Mouse (Mus musculus) heart, adult 8-10 months (tissue): Measurements from ENCODE around the gene Fnbp1. TPM values are rescaled to one million over a fixed set of nuclear protein-coding genes. Genes with fewer than 3 reads are reported as not detected.

Experiments
- DNase-seq: peaks from one replicate; pipeline ENCODE4 v3.0.0; 2022; ENCODE audit warnings: low spot score
- total RNA-seq, 4 experiments: library from RNA; stranded (reverse); gene quantifications; 2 replicates each; pipeline ENCODE4 v1.2.4; 2022

Fnbp1 gene
- total RNA-seq, 4 experiments from 2014 or later = 47.2 to 63.1 (median 52.7) TPM

GRCm38 (mm10) chr2:30981790-30982513 is 159.9 kb downstream of the Fnbp1 start, which contains the start of the genes BC005624 and Usp20:
Gene BC005624, minus strand, starts transcription at chr2:30982201.
Gene Usp20, plus strand, starts transcription at chr2:30982279.
- DNase-seq = peak; percentile 98

Other genes with a start within 250 kb of the Fnbp1 start
- gene Ptges, start 212.1 kb downstream of the Fnbp1 start, total RNA-seq = 1 to 10 TPM; 1.3 to 3.1 (median 1.9) TPM
- gene Tor1b, start 189.0 kb downstream of the Fnbp1 start, total RNA-seq = 10 to 100 TPM; 27.8 to 28.4 (median 28.2) TPM
- gene Tor1a, start 174.1 kb downstream of the Fnbp1 start, total RNA-seq = 10 to 100 TPM in 2 of 4 experiments, 1 to 10 TPM in 2; 8.3 to 14.3 (median 9.9) TPM
- gene BC005624, start 159.8 kb downstream of the Fnbp1 start, total RNA-seq = 10 to 100 TPM; 20.1 to 28.3 (median 24.1) TPM
- 10 to 100 TPM; 53.8 to 62.3 (median 59.7) TPM for gene Usp20, start 159.7 kb downstream of the Fnbp1 start, total RNA-seq
- 10 to 100 TPM; 27.1 to 34.5 (median 29.8) TPM for gene Gpr107, start 10.3 kb upstream of the Fnbp1 start, total RNA-seq
- gene Ncs1, start 103.8 kb upstream of the Fnbp1 start, total RNA-seq = 10 to 100 TPM; 10.0 to 16.2 (median 14.1) TPM
- gene Hmcn2, start 172.4 kb upstream of the Fnbp1 start, total RNA-seq = 1 to 10 TPM; 4.4 to 9.4 (median 7.9) TPM